In genomic region chr11:83289036-83289435, GRCm38 (mm10) we compare ENCODE assay signal across 22 mouse cellular contexts. TPM values are rescaled to one million over a fixed set of nuclear protein-coding genes. Genes with fewer than 3 reads are reported as not detected.
DNase-seq lines count a peak whose midpoint lies in the region; ATAC-seq and TF ChIP-seq lines count a peak whose summit lies in the region.
"Had no signal": no experiment of that assay in that cellular context is flagged by ENCODE, and none has a peak within 500 bp of the region (broad histone marks: within the 10 kb centered on the region; RNA-seq: fewer than 3 reads in every experiment).

No protein-coding gene starts in this region.

- DNase-seq in liver, embryonic 13.5 days: no peak
- DNase-seq in liver: no peak
- DNase-seq in liver, postnatal 0 days: no peak
- no peak for DNase-seq in liver, embryonic 11.5 days (ENCODE audit: low spot score)
- DNase-seq in CH12.LX (ENCODE audit: extremely low read depth): no peak
- DNase-seq: adrenal gland, adult 2 months; adrenal gland, postnatal 10 days; adrenal gland, postnatal 25 days; B cell, adult 2 months; cerebellum, adult 11 months; cerebellum, adult 2 months; cerebellum, adult 9-10 months; cerebellum, postnatal 10 days; cerebellum, postnatal 25 days had no signal

- H3K4me3 ChIP-seq in liver, embryonic 13.5 days (replicated peaks): no peak overlapping the region
- no peak overlapping the region for H3K4me3 ChIP-seq in liver, postnatal 0 days (ENCODE audit: low read depth, low read length)
- no peak overlapping the region for H3K4me3 ChIP-seq in liver, embryonic 11.5 days (ENCODE audit: low read depth, low read length)
- no peak overlapping the region for H3K4me3 ChIP-seq in CH12.LX (replicated peaks in 1 of 3; ENCODE audit: low read depth in 2 of 3, low read length in 2 of 3, poor library complexity in 1 of 3)
- H3K4me3 ChIP-seq in forebrain, embryonic 12.5 days (replicated peaks): no peak overlapping the region
- H3K4me3 ChIP-seq: embryonic facial prominence, embryonic 10.5 days; embryonic facial prominence, embryonic 12.5 days had no signal

- in situ Hi-C loops in CH12.LX (cut with MboI; ENCODE audit: low pct_ligation_motif_present, low pct_unique_long_range_greater_than_20kb, low sequenced_read_pairs): no loop called here

- H3K36me3 ChIP-seq in liver, embryonic 13.5 days: peaks cover 8% of the 10 kb centered on the region
- H3K36me3 ChIP-seq in liver, postnatal 0 days (replicated peaks; ENCODE audit: insufficient read depth, low read length): 0 out of 2 replicates have a peak, but pooled peaks cover 2% of the 10 kb centered on the region
- no peaks in the 10 kb centered on the region for H3K36me3 ChIP-seq in liver, embryonic 11.5 days (ENCODE audit: control insufficient read depth, insufficient read depth, low read length)
- peaks cover 0 to 4% of the 10 kb centered on the region in 2 experiments for H3K36me3 ChIP-seq in CH12.LX (replicated peaks in 1 of 2; ENCODE audit: control insufficient read depth in 1 of 2, insufficient read depth in 1 of 2, low read length in 1 of 2)
- H3K36me3 ChIP-seq in forebrain, embryonic 12.5 days (replicated peaks): no peaks in the 10 kb centered on the region
- H3K36me3 ChIP-seq: embryonic facial prominence, embryonic 12.5 days had no signal

- TF ChIP-seq RAD21 in CH12.LX (IDR thresholded peaks at IDR 0.05; ENCODE audit: low read depth, low read length): no peak; the same call in none of the 2 replicates

- H3K79me2 ChIP-seq in CH12.LX (replicated peaks; ENCODE audit: control insufficient read depth, extremely low read depth, insufficient read depth, poor library complexity, severe bottlenecking): peaks cover 33% of the 10 kb centered on the region

- 85% methylated on average over 5 of the region's 5 CpGs for WGBS in liver, embryonic 13.5 days (ENCODE audit: insufficient replicate concordance)
- WGBS in liver, postnatal 0 days (ENCODE audit: insufficient replicate concordance): 91% methylated on average over 5 of the region's 5 CpGs
- WGBS in liver, embryonic 11.5 days: 89% methylated on average over 5 of the region's 5 CpGs
- 92% methylated on average over 5 of the region's 5 CpGs for WGBS in forebrain, embryonic 12.5 days

- no peaks in the 10 kb centered on the region; the same call in 1 of the 2 replicates for H3K27me3 ChIP-seq in liver, embryonic 13.5 days
- no peaks in the 10 kb centered on the region for H3K27me3 ChIP-seq in liver, postnatal 0 days (ENCODE audit: insufficient read depth, low read length)
- H3K27me3 ChIP-seq in liver, embryonic 11.5 days (replicated peaks; ENCODE audit: control insufficient read depth, insufficient read depth, low read length): no peaks in the 10 kb centered on the region
- no peaks in the 10 kb centered on the region for H3K27me3 ChIP-seq in CH12.LX (replicated peaks)
- no peaks in the 10 kb centered on the region for H3K27me3 ChIP-seq in forebrain, embryonic 12.5 days
- H3K27me3 ChIP-seq: embryonic facial prominence, embryonic 12.5 days had no signal

- H3K27ac ChIP-seq in liver, embryonic 13.5 days: 0 out of 2 replicates have a peak overlapping the region, but pooled peaks have one; percentile 84
- H3K27ac ChIP-seq in liver, postnatal 0 days (ENCODE audit: low read depth): no peak overlapping the region
- no peak overlapping the region for H3K27ac ChIP-seq in liver, embryonic 11.5 days (ENCODE audit: low read depth, low read length)
- no peak overlapping the region; the same call in 1 of the 2 replicates for H3K27ac ChIP-seq in CH12.LX (ENCODE audit: insufficient read depth, low read depth)
- no peak overlapping the region for H3K27ac ChIP-seq in forebrain, embryonic 12.5 days
- H3K27ac ChIP-seq: embryonic facial prominence, embryonic 10.5 days; embryonic facial prominence, embryonic 12.5 days had no signal

- no peak for TF ChIP-seq EP300 in liver, postnatal 0 days (IDR thresholded peaks at IDR 0.05; ENCODE audit: low read depth)
- TF ChIP-seq EP300 in CH12.LX (IDR thresholded peaks at IDR 0.05; ENCODE audit: low read length): no peak

- no peaks in the 10 kb centered on the region for H3K9me3 ChIP-seq in liver, embryonic 13.5 days (replicated peaks)
- no peaks in the 10 kb centered on the region for H3K9me3 ChIP-seq in liver, postnatal 0 days (ENCODE audit: low read length)
- no peaks in the 10 kb centered on the region for H3K9me3 ChIP-seq in liver, embryonic 11.5 days (ENCODE audit: control insufficient read depth, low read length)
- H3K9me3 ChIP-seq in CH12.LX (replicated peaks; ENCODE audit: low read length): no peaks in the 10 kb centered on the region
- no peaks in the 10 kb centered on the region for H3K9me3 ChIP-seq in forebrain, embryonic 12.5 days
- H3K9me3 ChIP-seq: embryonic facial prominence, embryonic 10.5 days; embryonic facial prominence, embryonic 12.5 days had no signal

- H3K4me1 ChIP-seq in liver, embryonic 13.5 days (replicated peaks): peaks cover 77% of the 10 kb centered on the region
- H3K4me1 ChIP-seq in liver, postnatal 0 days (ENCODE audit: insufficient read depth): peaks cover 16% of the 10 kb centered on the region
- peaks cover 23% of the 10 kb centered on the region for H3K4me1 ChIP-seq in liver, embryonic 11.5 days (replicated peaks; ENCODE audit: control insufficient read depth, insufficient read depth, low read length)
- H3K4me1 ChIP-seq in CH12.LX (ENCODE audit: control insufficient read depth in 1 of 2, insufficient read depth in 2 of 2): peaks cover 2 to 42% of the 10 kb centered on the region in 2 experiments; a peak in 3 of 4 replicates
- H3K4me1 ChIP-seq in forebrain, embryonic 12.5 days: peaks cover 21% of the 10 kb centered on the region

- no peak for TF ChIP-seq POLR2A in CH12.LX (IDR thresholded peaks at IDR 0.05; ENCODE audit: low read depth, low read length)

- no peak overlapping the region for H3K4me2 ChIP-seq in liver, embryonic 13.5 days
- H3K4me2 ChIP-seq in liver, postnatal 0 days (ENCODE audit: low read depth, low read length): no peak overlapping the region
- no peak overlapping the region for H3K4me2 ChIP-seq in liver, embryonic 11.5 days
- peak overlapping the region; percentile 22; the same call in 1 of the 2 replicates for H3K4me2 ChIP-seq in CH12.LX (ENCODE audit: insufficient read depth, low read depth, poor library complexity, severe bottlenecking)
- H3K4me2 ChIP-seq in forebrain, embryonic 12.5 days: no peak overlapping the region
- H3K4me2 ChIP-seq: embryonic facial prominence, embryonic 12.5 days had no signal

- dilution Hi-C loops in CH12.LX (cut with MboI; ENCODE audit: extremely low pct_ligation_motif_present, extremely low pct_unique_long_range_greater_than_20kb, low sequenced_read_pairs): no loop called here

- no peak overlapping the region for H3K9ac ChIP-seq in liver, embryonic 13.5 days
- H3K9ac ChIP-seq in liver, postnatal 0 days (replicated peaks): no peak overlapping the region
- no peak overlapping the region for H3K9ac ChIP-seq in liver, embryonic 11.5 days (ENCODE audit: low read depth, low read length)
- H3K9ac ChIP-seq in CH12.LX (ENCODE audit: insufficient read depth, low read depth): no peak overlapping the region
- no peak overlapping the region for H3K9ac ChIP-seq in forebrain, embryonic 12.5 days
- H3K9ac ChIP-seq: embryonic facial prominence, embryonic 12.5 days had no signal

- 0 out of 2 replicates have a peak, but pooled peaks have one; percentile 3 for TF ChIP-seq CTCF in liver, postnatal 0 days (IDR thresholded peaks at IDR 0.05; ENCODE audit: low read depth)
- TF ChIP-seq CTCF in CH12.LX (conservative IDR thresholded peaks at IDR 0.05 in 1 of 2, IDR thresholded peaks at IDR 0.05 in 1 of 2; ENCODE audit: low read depth in 2 of 2, low read length in 2 of 2): peak in 1 of 2 experiments; percentile 56; a peak in 1 of 4 replicates

- ATAC-seq in liver, embryonic 13.5 days (ENCODE audit: low read depth): no peak
- no peak for ATAC-seq in liver, postnatal 0 days
- ATAC-seq in liver, embryonic 11.5 days (replicated peaks; ENCODE audit: low FRiP score): no peak
- no peak for ATAC-seq in forebrain, embryonic 12.5 days (ENCODE audit: low FRiP score)
- ATAC-seq: CD4-positive, CD25-positive, alpha-beta regulatory T cell, adult 4 months; forebrain, embryonic 14.5 days; forebrain, embryonic 16.5 days had no signal

TF ChIP-seq in CH12.LX, 34 proteins besides CTCF, POLR2A, EP300 and RAD21 (continues in another document):
- TF ChIP-seq NELFE (IDR thresholded peaks at IDR 0.05; ENCODE audit: low read depth, low read length): 0 out of 2 replicates have a peak, but pooled peaks have one; percentile 38
- no peak for TF ChIP-seq KAT2A (IDR thresholded peaks at IDR 0.05; ENCODE audit: insufficient replicate concordance, low read length)
- 0 out of 2 replicates have a peak, but pooled peaks have one; percentile 30 for TF ChIP-seq CHD2 (IDR thresholded peaks at IDR 0.05; ENCODE audit: low read length)
- TF ChIP-seq SIN3A (IDR thresholded peaks at IDR 0.05; ENCODE audit: low read length): peak; percentile 30; the same call in 1 of the 2 replicates

RNA-seq across cellular contexts. Expression of gene Slfn14, which starts 2.5 kb away (rescaled TPM):
- 21.6 and 24.7 TPM in 2 replicates for polyA plus RNA-seq in liver, embryonic 13.5 days (2015; fragmentation: Nextera tagmentation; extraction: Ambion mirVana)
- polyA plus RNA-seq in liver, postnatal 0 days (2015; fragmentation: Nextera tagmentation; extraction: Ambion mirVana): 14.3 and 14.8 TPM in 2 replicates
- polyA plus RNA-seq in liver, embryonic 11.5 days (2014; fragmentation: Nextera tagmentation; extraction: Ambion mirVana): 2.1 and 2.4 TPM in 2 replicates
- total RNA-seq in CH12.LX (2012; rRNA removed) (not detected in 2 replicates), CH12.LX (2014; rRNA removed) (not detected in 2 replicates)
- not detected in 2 replicates for polyA plus RNA-seq in CH12.LX (2012; ENCODE audit: insufficient read length, low read depth)
- polyA plus RNA-seq in forebrain, embryonic 12.5 days (2016; fragmentation: Nextera tagmentation; extraction: Ambion mirVana): 0.73 and 0.84 TPM in 2 replicates
- total RNA-seq: adrenal gland, adult 2 months; adrenal gland, postnatal 25 days; ES-E14 had no signal
- polyA plus RNA-seq: adrenal gland, adult 2 months; CD4-positive, CD25-positive, alpha-beta regulatory T cell, adult 4 months; cortical plate, adult 2 months; forebrain, embryonic 14.5 days; forebrain, embryonic 16.5 days had no signal

RNA-seq across cellular contexts. Expression of gene Ap2b1, which starts 9.8 kb away (rescaled TPM):
- 19.3 and 25.5 TPM in 2 replicates for polyA plus RNA-seq in liver, embryonic 13.5 days (2015; fragmentation: Nextera tagmentation; extraction: Ambion mirVana)
- 7.6 and 8.3 TPM in 2 replicates for polyA plus RNA-seq in liver, postnatal 0 days (2015; fragmentation: Nextera tagmentation; extraction: Ambion mirVana)
- polyA plus RNA-seq in liver, embryonic 11.5 days (2014; fragmentation: Nextera tagmentation; extraction: Ambion mirVana): 52.2 and 56.3 TPM in 2 replicates
- total RNA-seq in CH12.LX (2012; rRNA removed) (59.1 and 60.1 TPM in 2 replicates), CH12.LX (2014; rRNA removed) (57.6 and 58.3 TPM in 2 replicates)
- 75.7 and 78.8 TPM in 2 replicates for polyA plus RNA-seq in CH12.LX (2012; ENCODE audit: insufficient read length, low read depth)
- polyA plus RNA-seq in forebrain, embryonic 12.5 days (2016; fragmentation: Nextera tagmentation; extraction: Ambion mirVana): 95.7 and 110 TPM in 2 replicates

RNA-seq across cellular contexts. Expression of gene Pex12, which starts 13.3 kb away (rescaled TPM):
- 5.5 and 7.7 TPM in 2 replicates for polyA plus RNA-seq in liver, embryonic 13.5 days (2015; fragmentation: Nextera tagmentation; extraction: Ambion mirVana)
- 6.8 and 7.1 TPM in 2 replicates for polyA plus RNA-seq in liver, postnatal 0 days (2015; fragmentation: Nextera tagmentation; extraction: Ambion mirVana)
- 12.4 and 13.7 TPM in 2 replicates for polyA plus RNA-seq in liver, embryonic 11.5 days (2014; fragmentation: Nextera tagmentation; extraction: Ambion mirVana)
- total RNA-seq in CH12.LX (2012; rRNA removed) (9.5 and 11.4 TPM in 2 replicates), CH12.LX (2014; rRNA removed) (6.3 and 8.2 TPM in 2 replicates)
- polyA plus RNA-seq in CH12.LX (2012; ENCODE audit: insufficient read length, low read depth): 30.6 and 30.7 TPM in 2 replicates
- polyA plus RNA-seq in forebrain, embryonic 12.5 days (2016; fragmentation: Nextera tagmentation; extraction: Ambion mirVana): 15.4 and 18.5 TPM in 2 replicates
